Mouse (Mus musculus) testis, postnatal 10 days (tissue): ENCODE data around the gene Podxl2.

ENCODE experiments used
- DNase-seq: peaks from one replicate; pipeline ENCODE4 v3.0.0; 2021; ENCODE audit warnings: low spot score

Podxl2 gene

GRCm38 (mm10) chr6:88828206-88829009 lies 46.4 kb downstream of the Podxl2 start:
- DNase-seq, result no peak

DNA sequence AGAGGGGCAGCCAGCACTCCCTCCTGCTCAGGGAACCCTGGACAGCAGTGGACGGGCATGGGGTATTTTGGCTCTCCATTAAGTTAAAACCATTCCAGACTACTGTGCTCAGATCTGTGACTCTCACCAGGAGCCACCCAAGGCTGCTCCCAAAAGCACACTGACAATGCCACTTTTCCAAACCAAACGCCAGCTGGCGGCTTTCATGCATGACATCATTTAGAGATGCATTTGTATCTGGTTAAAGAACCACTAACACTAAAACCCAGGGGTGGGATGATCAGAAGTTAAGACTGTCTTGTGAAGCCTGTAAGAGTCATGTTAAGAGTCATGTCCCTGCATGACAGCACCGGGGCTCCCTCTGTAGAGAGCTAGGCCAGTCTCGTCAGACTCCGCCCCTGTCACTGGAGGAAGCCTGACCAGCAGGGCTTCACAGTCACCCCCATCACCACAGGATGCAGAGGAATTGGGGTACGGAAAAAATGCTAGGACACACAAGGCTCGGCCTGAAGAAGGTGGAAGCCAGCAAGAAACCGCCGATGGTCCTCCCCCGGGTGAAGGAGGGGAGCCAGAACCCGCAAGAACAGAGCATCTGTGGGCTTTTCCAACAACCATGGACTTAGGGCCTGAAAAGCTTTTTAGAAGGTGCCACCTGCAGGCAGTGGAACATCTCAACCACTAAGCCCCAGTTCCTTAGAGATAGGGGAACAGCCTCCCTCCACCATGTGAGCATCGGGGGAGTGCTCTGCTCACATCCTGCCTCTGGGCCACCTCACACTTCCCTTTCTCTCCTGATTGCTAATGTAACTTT lies 47.2 kb downstream of the Podxl2 start:
- DNase-seq, result no peak

- no peak for DNase-seq
Observed at GRCm38 (mm10) chr6:88826965-88827364, 47.9 kb downstream of the Podxl2 start.

GRCm38 (mm10) chr6:88826545-88826944 lies 48.3 kb downstream of the Podxl2 start:
- DNase-seq, result peak; percentile 77

DNA sequence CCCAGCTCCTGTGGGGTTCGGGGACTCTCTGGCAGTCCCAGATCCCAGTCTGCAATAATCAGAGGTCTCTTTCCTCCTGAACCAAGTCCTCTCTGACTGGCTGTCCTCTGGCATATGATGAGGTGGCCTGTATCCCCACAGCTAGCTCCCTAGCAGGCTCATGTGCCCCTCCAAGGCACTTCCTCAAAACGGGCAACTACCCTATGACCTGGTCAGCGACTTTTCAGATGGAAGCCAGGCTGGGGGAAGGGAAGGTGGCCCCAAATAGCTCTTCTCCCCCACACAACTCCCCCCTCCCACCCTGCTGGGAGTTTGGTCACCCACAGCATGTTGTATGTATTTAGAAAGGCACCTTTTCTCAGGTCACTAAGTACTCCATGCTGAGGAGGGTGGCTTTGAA lies 48.8 kb downstream of the Podxl2 start:
- DNase-seq, result no peak

- DNase-seq, result no peak
Observed at GRCm38 (mm10) chr6:88824183-88824582, 50.7 kb downstream of the Podxl2 start.

GRCm38 (mm10) chr6:88821901-88822300 lies 52.9 kb downstream of the Podxl2 start:
- DNase-seq, result no peak

DNA sequence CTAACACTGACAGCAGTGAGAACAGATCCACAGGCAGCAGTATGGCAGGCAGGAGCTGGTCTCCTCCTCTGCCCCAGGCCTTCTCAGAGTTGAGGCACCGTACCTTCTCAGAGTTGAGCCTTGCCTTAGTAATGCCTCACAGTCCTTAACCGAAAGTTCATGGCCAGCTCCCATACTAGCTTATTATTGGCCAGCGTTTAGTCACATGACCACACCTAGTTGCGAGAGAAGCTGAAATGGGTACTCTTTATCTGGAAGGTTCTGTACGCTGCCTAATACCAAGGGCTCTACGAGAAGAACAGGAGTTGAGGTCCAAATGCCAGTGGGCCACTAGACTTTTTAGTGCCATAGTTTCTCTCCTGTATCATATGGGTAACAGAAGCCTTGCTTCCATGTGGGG lies 53.5 kb downstream of the Podxl2 start:
- DNase-seq, result no peak

DNA sequence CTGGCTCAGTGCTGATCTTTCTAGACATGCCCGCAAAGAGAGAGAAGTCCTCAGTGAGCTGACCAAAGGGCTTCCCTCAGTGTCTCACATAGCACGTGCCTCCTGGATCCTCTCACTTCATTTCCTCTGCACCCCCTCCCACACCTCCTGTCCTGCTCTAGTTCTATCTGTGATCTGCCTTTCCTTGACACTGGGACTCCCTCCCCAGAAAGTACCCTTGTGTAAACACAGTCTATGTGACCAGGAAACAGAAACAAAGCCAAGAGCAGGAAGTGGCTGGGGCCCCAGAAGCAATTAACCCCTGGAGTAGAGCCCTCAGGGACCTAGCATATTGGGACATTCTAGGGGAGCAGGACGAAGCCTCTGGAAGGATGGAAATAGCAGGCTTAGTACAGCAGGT lies 54.0 kb downstream of the Podxl2 start:
- no peak for DNase-seq

- no peak for DNase-seq
Observed at GRCm38 (mm10) chr6:88816913-88817312, 57.9 kb downstream of the Podxl2 start.

DNA sequence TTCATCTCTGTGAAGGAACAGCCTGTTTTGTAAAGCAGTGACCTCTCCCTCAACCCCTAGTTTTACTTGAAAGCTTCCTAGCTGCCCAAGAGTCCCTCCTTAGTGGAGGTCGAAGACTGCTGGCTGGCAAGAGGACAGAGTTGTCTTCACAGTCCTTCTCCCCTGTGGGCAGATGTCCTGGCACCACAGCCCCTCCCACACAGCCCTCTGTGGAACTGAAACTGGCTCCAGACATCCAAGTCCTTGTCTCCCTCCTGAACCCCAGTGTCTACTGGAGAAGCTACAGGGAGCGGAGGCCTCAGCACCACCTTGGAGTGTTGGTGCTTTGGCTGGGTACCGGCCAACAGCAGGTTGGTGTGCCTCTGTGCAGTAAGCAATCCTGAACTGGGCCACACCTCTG lies 59.4 kb downstream of the Podxl2 start:
- DNase-seq, result no peak

- no peak for DNase-seq
Observed at GRCm38 (mm10) chr6:88815036-88815435, 59.8 kb downstream of the Podxl2 start.

- no peak for DNase-seq
Observed at GRCm38 (mm10) chr6:88813832-88814231, 61.0 kb downstream of the Podxl2 start.

- no peak for DNase-seq
Observed at GRCm38 (mm10) chr6:88812886-88813285, 62.0 kb downstream of the Podxl2 start.

DNA sequence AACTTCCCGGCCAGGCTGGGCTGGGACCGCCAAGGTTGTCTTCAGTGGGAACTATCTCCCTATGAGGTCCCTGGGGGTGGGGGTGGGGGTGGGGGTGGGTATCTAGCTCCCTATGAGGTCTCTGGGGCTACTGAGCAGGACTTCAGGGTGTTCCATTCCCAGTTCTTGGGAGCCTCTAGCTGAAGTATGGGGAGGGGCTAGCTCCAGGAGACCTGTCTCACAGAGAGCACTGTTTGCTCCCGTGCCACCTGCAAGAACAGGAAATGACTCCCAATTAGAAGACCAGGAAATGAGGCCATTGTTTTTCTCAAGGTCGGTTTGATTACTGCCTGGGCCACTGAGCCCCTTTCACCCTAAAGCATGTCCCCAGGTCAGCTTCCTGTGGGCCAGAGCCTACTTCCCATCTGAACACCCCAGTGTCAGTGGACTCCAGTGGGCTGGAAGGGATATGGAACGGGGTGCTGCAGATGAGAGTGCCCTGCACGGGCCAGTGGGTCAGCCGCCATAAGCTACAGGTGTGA lies 62.9 kb downstream of the Podxl2 start:
- DNase-seq, result no peak

DNA sequence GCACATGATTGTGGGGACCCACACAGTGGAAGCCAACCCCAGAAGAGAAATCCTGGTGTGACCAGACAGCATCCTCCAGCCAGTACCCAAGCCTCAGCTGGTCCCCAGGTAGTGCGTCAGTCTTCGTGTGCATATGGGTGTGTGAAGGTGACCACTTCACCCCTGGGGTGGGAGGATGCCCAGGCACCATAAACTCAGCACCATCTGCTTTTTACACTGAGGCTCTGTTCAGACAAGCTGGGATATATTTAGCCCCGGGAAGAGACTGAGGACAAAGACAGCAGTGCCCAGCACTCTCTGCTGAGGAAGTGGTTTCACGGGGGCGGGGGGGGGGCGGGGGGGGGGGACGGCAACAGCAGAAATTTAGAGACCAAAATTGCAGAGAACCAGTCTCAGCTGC lies 63.4 kb downstream of the Podxl2 start:
- no peak for DNase-seq

- DNase-seq, result no peak
Observed at GRCm38 (mm10) chr6:88810291-88810690, 64.6 kb downstream of the Podxl2 start.

DNA sequence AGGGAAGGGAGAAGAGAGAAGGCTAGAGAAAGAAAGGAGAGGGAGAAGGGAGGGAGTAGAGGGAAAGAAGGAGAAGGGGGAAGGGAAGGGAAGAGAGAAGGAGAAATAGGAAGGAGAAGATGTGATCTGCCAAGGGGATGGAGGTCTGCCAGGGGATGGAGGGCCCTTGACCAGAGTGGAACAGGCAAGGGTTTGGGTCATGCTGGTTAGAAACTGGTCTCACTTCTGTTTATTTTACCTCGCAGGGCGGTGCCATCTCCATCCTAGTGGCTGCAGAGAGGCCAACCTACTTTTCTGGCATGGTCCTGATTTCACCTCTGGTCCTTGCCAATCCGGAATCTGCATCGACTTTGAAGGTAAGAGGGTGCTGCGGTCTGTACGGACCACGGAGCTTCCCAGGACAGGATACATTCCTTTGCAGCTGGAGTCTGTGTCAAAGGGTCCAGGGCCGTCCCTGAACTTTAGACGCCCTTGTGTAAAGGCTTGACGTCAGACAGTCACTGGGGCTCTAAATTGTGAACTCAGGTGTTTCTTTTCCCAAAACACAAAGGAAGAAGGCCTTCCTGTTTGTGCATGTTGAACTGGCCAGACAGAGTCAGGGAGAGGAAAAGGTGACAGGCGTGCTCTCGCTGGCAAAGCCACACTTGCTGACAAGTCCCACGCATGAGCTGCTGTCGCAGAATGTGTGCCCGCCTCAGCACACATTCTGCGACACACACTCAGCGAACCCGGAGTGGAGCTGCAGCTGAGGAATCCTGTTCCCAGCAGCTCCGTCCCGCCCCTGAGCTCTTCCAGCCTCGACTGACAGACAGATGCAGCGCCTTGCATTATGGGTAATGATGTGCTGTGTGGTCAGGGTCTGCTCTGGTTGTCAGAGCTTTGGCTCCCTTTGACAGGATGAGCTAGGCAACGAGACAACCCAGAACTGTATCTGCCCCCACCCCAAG lies 65.5 kb downstream of the Podxl2 start:
- DNase-seq, result no peak

GRCm38 (mm10) chr6:88804966-88805577 lies 69.8 kb downstream of the Podxl2 start:
- no peak for DNase-seq

GRCm38 (mm10) chr6:88803957-88804695 lies 70.7 kb downstream of the Podxl2 start:
- no peak for DNase-seq

DNA sequence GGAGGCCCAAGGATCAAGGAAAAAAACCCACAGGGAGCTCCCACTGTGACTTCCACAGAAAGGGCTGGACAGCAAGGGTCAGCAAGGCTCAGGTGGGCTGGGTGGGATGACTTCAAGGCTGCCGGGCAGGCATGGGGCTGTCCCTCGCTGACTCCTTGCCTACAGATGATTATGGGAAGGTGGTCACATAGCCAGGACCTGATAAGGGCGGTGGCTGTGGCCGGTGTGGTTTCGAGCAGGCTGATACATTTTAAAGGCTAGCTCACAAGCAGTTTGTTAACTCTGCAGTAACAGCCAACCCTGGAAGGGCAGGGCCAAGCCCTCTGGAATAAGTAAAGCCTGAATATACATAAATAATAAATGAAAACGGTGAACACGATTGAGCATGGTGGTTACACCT lies 71.8 kb downstream of the Podxl2 start:
- no peak for DNase-seq
